Mouse (Mus musculus) hindbrain, embryonic 10.5 days (tissue): ENCODE results near the gene Agap3. TPM values are rescaled to one million over a fixed set of nuclear protein-coding genes. Genes with fewer than 3 reads are reported as not detected.

Experiments used
- DNase-seq: peaks from one replicate; pipeline ENCODE4 v3.0.0-alpha.2; 2017; ENCODE audit warnings: low spot score
- H3K27ac ChIP-seq: fragments of 300-500 bp; sonication (generic); 2 replicates; pipeline ENCODE4 v1.5.1; 2016; ENCODE audit warnings: mild to moderate bottlenecking, moderate library complexity
- H3K27me3 ChIP-seq: fragments of 300-500 bp; sonication (generic); 2 replicates; pipeline ENCODE4 v1.6.1; 2016; ENCODE audit warnings: mild to moderate bottlenecking; ENCODE audit not compliant: poor library complexity, insufficient read depth, severe bottlenecking
- H3K36me3 ChIP-seq: fragments of 300-500 bp; sonication (generic); 2 replicates; pipeline ENCODE4 v1.6.1; 2016; ENCODE audit warnings: mild to moderate bottlenecking, moderate library complexity
- H3K4me1 ChIP-seq: fragments of 300-500 bp; sonication (generic); replicated peaks from 2 replicates; pipeline ENCODE4 v1.6.1; 2016; ENCODE audit warnings: mild to moderate bottlenecking
- H3K4me3 ChIP-seq: fragments of 300-500 bp; sonication (generic); 2 replicates; pipeline ENCODE4 v1.5.1; 2016; ENCODE audit warnings: mild to moderate bottlenecking, moderate library complexity
- H3K9me3 ChIP-seq: fragments of 300-500 bp; sonication (generic); 2 replicates; pipeline ENCODE4 v1.6.1; 2016; ENCODE audit warnings: mild to moderate bottlenecking, moderate library complexity
- WGBS: fragments of 180-500 bp; shearing (Covaris S2); methylation state at CpG from one replicate; pipeline ENCODE4 v1.1.7; 2016; 5-methylcytosine and 5-hydroxymethylcytosine counted together
- polyA plus RNA-seq: library from polyadenylated mRNA; unstranded; fragments of >200 nt; fragmentation: Nextera tagmentation; extraction: Ambion mirVana; gene quantifications from 2 replicates; pipeline ENCODE4 v1.2.1, GENCODE M21; 2016

Gene Agap3
- polyA plus RNA-seq, 1 experiment from 2014 or later, result 36.5 TPM

DNA sequence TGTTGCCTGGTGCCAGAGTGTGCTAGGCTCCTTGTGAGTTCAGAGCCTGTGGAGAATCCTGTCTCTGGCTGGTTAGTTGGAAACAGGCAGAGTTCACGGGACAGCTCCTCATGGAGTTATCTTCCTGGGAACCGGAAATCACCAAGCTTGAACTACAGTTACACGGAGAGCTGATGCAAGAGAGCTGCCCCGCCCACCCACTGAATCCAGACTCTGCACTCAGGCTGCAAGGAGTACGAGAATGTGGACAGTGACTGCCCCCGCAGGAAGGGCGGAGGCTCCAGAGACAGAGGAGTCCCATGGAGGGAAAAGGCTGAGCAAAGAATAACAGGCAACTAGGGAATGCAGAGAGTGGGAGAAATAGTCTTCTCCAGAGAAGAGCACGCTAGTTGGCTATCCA is 60.3 kb downstream of the Agap3 start:
- DNase-seq, result no peak
- 0 out of 2 replicates have a peak, but pooled peaks cover 7% of the 10 kb centered on the region for H3K9me3 ChIP-seq
- H3K27ac ChIP-seq, result no peak overlapping the region
- no peak overlapping the region for H3K4me3 ChIP-seq
- 51% methylated on average over 8 of the region's 8 CpGs for WGBS
- H3K27me3 ChIP-seq, result peaks cover 8% of the 10 kb centered on the region; the same call in 1 of the 2 replicates
- H3K36me3 ChIP-seq, result peaks cover 18% of the 10 kb centered on the region
- peaks cover 11% of the 10 kb centered on the region for H3K4me1 ChIP-seq

DNA sequence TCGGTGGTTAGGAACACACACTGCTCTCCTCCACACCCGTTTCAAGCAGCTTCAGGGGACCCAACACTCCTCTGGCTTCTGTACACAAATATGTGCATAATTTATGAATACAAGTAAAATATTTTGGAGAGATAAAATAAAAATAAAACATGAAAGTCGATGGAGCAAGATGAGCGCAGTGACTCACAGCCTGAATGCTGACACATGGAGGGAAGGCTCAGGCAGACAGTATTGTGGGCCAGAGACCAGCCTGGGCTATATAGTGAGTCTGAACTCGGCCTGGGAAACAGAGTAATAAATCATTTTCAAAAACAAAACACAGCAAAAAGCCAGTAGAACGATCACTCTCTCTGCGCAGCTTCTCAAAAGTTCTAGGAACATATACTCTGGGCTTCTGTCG is 69.4 kb downstream of the Agap3 start:
- H3K27me3 ChIP-seq, result peaks cover 63% of the 10 kb centered on the region
- no peak overlapping the region for H3K4me3 ChIP-seq
- no peaks in the 10 kb centered on the region for H3K9me3 ChIP-seq
- H3K36me3 ChIP-seq, result no peaks in the 10 kb centered on the region
- DNase-seq, result no peak
- 72% methylated on average over 8 of the region's 8 CpGs for WGBS
- peaks cover 33% of the 10 kb centered on the region for H3K4me1 ChIP-seq
- no peak overlapping the region for H3K27ac ChIP-seq

DNA sequence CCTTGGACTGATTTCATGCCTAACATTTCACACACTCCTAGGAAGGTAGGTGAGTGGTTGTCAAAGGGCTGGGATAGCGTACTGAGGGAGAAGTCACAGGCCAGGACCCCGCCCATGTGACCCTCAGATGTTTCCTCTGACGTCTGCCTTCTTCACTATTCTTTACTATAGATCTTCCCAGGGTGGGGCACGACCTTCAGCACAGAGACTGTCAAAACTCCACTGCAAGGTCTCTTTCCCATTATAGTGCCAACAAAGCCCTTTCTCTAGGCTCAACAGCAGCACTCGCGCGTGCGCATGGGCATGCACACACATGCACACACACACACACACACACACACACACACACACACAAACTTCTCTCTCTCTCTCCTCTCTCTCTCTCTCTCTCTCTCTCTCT is 71.8 kb downstream of the Agap3 start:
- Histone ChIP-seq H3K27me3 (peaks cover 84% of the 10 kb centered on the region), H3K4me1 (peaks cover 53% of the 10 kb centered on the region), H3K9me3 (no peaks in the 10 kb centered on the region), H3K27ac (no peak overlapping the region), H3K36me3 (no peaks in the 10 kb centered on the region), H3K4me3 (peak overlapping the region; percentile 60)
- 36% methylated on average over 8 of the region's 8 CpGs for WGBS
- peak; percentile 61 for DNase-seq

DNA sequence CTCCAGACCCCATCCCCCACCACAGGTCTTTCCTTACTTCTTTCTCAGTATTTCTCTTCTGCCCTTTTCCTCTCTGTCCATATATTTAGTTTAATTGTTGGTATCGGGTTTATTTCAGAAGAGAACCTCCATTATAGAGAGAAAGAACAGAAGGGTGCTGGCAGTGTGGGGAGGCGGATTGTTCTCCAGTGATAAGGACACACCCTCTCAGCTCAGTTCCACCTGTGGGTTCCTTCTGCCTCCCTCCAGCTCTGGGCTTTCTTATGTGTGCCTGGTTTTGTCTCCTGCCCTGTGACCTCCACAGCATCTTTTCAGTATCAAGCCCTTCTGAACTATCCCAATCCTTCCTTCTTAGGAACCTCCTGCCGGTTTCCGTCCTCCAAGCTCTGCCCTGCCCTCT is 72.5 kb downstream of the Agap3 start:
- WGBS, result 20% methylated on average over 4 of the region's 4 CpGs

DNA sequence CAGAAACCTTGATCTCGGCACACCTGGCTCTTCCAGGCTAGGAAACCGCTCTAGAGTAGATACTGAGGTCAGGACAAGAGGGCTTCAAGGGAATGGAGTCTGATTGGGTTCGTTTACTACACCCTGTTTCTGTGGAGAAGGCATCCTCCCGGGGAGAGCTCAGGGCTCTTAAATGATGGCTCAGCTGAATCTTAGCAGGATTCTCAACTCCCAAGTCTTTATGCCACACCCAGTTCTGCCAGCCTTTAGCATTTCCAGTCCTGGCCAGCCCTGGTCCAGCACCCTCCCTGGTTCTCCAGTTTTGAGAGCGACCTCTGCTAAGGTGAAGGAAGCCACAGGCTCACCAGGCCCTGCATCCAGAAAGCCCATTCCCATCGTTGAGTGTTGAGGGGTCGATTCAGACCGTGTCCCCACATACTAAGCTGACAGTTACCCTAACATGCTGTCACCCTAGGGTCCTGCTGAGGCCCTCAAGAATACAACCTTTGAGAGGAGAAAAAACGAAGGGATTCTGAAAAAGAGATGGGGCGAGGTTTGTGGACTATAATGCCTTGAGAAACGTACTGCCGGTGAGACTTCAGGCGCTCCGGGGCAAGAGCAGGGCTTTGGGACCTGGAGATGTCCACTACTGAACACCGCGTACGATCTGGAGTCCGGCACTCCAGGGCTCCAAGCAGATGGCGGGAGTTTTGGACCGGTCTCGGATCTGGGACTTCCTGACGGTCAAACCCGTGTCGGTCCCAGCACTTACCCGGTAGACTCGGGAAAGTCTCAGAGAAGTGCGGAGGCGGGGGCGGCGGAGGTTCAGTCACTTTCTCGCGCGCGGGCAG is 73.6 kb downstream of the Agap3 start:
- peak; percentile 56 for DNase-seq
- no peaks in the 10 kb centered on the region for H3K9me3 ChIP-seq
- H3K27ac ChIP-seq, result peak overlapping the region; percentile 86
- H3K4me1 ChIP-seq, result peaks cover 58% of the 10 kb centered on the region
- no peaks in the 10 kb centered on the region for H3K36me3 ChIP-seq
- peaks cover 95% of the 10 kb centered on the region for H3K27me3 ChIP-seq
- WGBS, result 4% methylated on average over 34 of the region's 34 CpGs
- H3K4me3 ChIP-seq, result peak overlapping the region; percentile 60

More for the DNA sequence above, 72.5 kb downstream of the Agap3 start:
- Histone ChIP-seq H3K27me3 (peaks cover 89% of the 10 kb centered on the region), H3K36me3 (no peaks in the 10 kb centered on the region), H3K27ac (no peak overlapping the region), H3K4me3 (peak overlapping the region; percentile 60), H3K9me3 (no peaks in the 10 kb centered on the region), H3K4me1 (peaks cover 58% of the 10 kb centered on the region)
- DNase-seq, result no peak

- Histone ChIP-seq H3K27ac (peak overlapping the region; percentile 86), H3K36me3 (no peaks in the 10 kb centered on the region), H3K4me3 (peak overlapping the region; percentile 60), H3K9me3 (no peaks in the 10 kb centered on the region), H3K4me1 (peaks cover 58% of the 10 kb centered on the region), H3K27me3 (peaks cover 100% of the 10 kb centered on the region)
- WGBS, result under 1% methylated on average over 106 of the region's 109 CpGs
- peak; percentile 54 for DNase-seq
Observed at GRCm38 (mm10) chr5:24526190-24526888, 74.4 kb downstream of the Agap3 start.

- Histone ChIP-seq H3K36me3 (no peaks in the 10 kb centered on the region), H3K4me3 (peak within 1 kb of the TSS; percentile 60), H3K4me1 (peaks cover 58% of the 10 kb centered on the region), H3K27ac (peak within 1 kb of the TSS; percentile 86), H3K9me3 (no peaks in the 10 kb centered on the region), H3K27me3 (peaks cover 100% of the 10 kb centered on the region)
- DNase-seq, result peak; percentile 78
- under 1% methylated on average over 46 of the region's 49 CpGs for WGBS
Observed at GRCm38 (mm10) chr5:24526889-24527230, 74.9 kb downstream of the Agap3 start, which contains the start of gene Gbx1. Gene Gbx1 (minus strand): TSS chr5:24527202.

- Histone ChIP-seq H3K4me3 (peak overlapping the region; percentile 60), H3K36me3 (no peaks in the 10 kb centered on the region), H3K4me1 (peaks cover 58% of the 10 kb centered on the region), H3K9me3 (no peaks in the 10 kb centered on the region), H3K27me3 (peaks cover 100% of the 10 kb centered on the region), H3K27ac (no peak overlapping the region)
- DNase-seq, result no peak
- WGBS, result 17% methylated on average over 6 of the region's 6 CpGs
Observed at GRCm38 (mm10) chr5:24527780-24528179, 75.8 kb downstream of the Agap3 start.

GRCm38 (mm10) chr5:24530042-24530689 is 78.2 kb downstream of the Agap3 start:
- Histone ChIP-seq H3K36me3 (no peaks in the 10 kb centered on the region), H3K4me3 (no peak overlapping the region), H3K27ac (no peak overlapping the region), H3K27me3 (peaks cover 85% of the 10 kb centered on the region), H3K9me3 (no peaks in the 10 kb centered on the region), H3K4me1 (peaks cover 39% of the 10 kb centered on the region)
- peak; percentile 91 for DNase-seq
- WGBS, result 23% methylated on average over 24 of the region's 24 CpGs

- no peak for DNase-seq
- Histone ChIP-seq H3K27me3 (peaks cover 66% of the 10 kb centered on the region), H3K4me3 (no peak overlapping the region), H3K4me1 (peaks cover 18% of the 10 kb centered on the region), H3K27ac (no peak overlapping the region), H3K36me3 (no peaks in the 10 kb centered on the region), H3K9me3 (no peaks in the 10 kb centered on the region)
- WGBS, result 48% methylated on average over 11 of the region's 11 CpGs
Observed at GRCm38 (mm10) chr5:24533391-24533790, 81.4 kb downstream of the Agap3 start.

DNA sequence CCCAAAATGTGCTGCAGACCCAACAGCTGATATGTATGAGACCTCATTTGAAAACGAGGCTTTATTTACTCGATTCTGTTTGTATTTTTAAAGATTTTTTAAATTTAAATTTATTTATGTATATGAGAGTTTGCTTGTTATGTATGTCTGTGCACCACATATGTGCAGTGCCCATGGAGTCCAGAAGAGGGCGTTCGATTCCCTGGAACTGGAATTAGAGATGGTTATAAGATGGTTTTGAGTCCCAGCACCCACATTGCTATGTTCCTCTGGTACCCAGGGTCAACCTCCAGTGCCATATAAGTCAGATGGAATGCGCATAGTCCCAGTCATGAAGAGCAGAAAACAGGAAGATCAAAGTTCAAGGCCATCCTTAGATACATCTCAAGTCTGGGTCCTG is 82.3 kb downstream of the Agap3 start:
- no peak for DNase-seq
- WGBS, result 50% methylated on average over 5 of the region's 5 CpGs
- no peak overlapping the region for H3K27ac ChIP-seq

DNA sequence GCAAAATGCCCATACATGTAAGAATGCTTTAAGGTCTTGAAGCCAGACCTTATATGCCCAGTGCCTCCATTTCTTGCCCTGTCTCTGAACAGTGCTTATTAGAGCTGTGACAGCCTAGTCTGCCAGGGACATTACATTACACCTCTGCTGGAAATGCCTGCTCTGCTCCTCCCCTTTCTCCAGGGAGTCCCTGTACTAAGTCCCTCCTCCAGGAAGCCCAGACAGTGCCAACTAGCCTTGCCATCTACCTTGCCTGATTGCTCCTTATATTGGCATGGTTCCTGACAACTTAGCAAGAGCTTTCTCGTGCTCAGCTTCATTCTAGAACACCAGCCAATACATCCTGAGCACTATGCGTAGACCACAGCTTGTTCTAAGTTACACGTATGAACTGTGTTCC is 83.8 kb downstream of the Agap3 start:
- 87% methylated on average over 3 of the region's 3 CpGs for WGBS
- no peak overlapping the region for H3K27ac ChIP-seq
- no peak for DNase-seq
- no peaks in the 10 kb centered on the region for H3K36me3 ChIP-seq
- H3K4me1 ChIP-seq, result peaks cover 27% of the 10 kb centered on the region
- H3K27me3 ChIP-seq, result peaks cover 55% of the 10 kb centered on the region
- no peaks in the 10 kb centered on the region for H3K9me3 ChIP-seq
- H3K4me3 ChIP-seq, result no peak overlapping the region

More for the DNA sequence above, 82.3 kb downstream of the Agap3 start:
- Histone ChIP-seq H3K27me3 (peaks cover 57% of the 10 kb centered on the region), H3K36me3 (no peaks in the 10 kb centered on the region), H3K4me1 (peaks cover 15% of the 10 kb centered on the region), H3K9me3 (no peaks in the 10 kb centered on the region), H3K4me3 (no peak overlapping the region)

GRCm38 (mm10) chr5:24536511-24536910 is 84.5 kb downstream of the Agap3 start:
- Histone ChIP-seq H3K4me1 (peaks cover 35% of the 10 kb centered on the region), H3K9me3 (no peaks in the 10 kb centered on the region), H3K27ac (no peak overlapping the region), H3K4me3 (no peak overlapping the region), H3K36me3 (no peaks in the 10 kb centered on the region), H3K27me3 (peaks cover 47% of the 10 kb centered on the region)
- WGBS, result 84% methylated on average over 5 of the region's 5 CpGs
- no peak for DNase-seq
